Mouse (Mus musculus) stomach, postnatal 0 days (tissue): Measurements from ENCODE around the gene Dnmt3a.

Experiments
- CTCF ChIP-seq: IDR thresholded peaks from 2 replicates; pipeline ENCODE4 v1.5.1; 2016; ENCODE audit warnings: antibody characterized with exemption, low read depth, mild to moderate bottlenecking, moderate library complexity
- EP300 ChIP-seq: optimal IDR thresholded peaks from 2 replicates; pipeline ENCODE3; 2016; ENCODE audit warnings: antibody characterized with exemption

- no peak for TF ChIP-seq CTCF
- no peak for TF ChIP-seq EP300
Observed at GRCm38 (mm10) chr12:3837081-3837832, 31.4 kb downstream of the Dnmt3a start.
